In the genomic region with DNA sequence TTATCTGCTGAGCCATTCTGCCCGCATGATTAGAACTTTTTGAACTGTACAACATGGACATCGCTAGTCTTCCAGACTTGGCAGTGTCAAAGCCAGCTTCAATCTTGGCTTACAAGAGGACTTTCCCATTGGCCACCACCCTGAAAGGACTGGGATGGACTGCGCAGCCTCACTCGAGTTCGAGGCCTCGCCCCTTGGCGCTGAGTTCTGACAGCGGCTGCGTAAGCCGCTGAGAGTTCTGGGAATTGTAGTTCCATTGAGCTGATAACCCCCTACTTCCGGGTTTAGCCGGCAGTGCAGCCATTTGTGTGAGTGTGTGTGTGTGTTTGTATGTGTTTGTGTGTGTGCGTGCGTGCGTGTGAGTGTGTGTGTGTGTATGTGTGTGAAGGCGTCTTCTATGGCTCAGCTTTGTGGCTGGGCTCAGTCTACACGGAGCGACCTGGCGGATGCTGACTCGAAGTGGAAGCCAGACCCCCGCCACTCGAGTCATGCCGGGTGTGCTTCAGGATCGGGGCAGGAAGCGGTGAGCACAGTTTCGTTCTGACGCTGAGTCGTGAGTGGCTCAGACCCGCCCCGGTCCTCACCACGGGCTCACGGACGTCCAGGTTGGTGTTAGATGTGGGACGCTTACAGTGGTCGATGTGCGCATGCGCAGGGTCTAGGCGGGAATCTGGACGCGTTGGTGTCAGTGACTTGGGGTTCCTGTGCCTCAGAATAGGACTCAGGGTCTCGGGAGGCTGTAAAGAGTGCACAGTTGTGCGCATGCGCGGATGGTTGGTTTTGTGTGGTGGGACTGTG, we compare ENCODE assay signal across 8 mouse cellular contexts. TPM values are rescaled to one million over a fixed set of nuclear protein-coding genes. Genes with fewer than 3 reads are reported as not detected.
DNase-seq lines count a peak whose midpoint lies in the region; ATAC-seq lines count a peak whose summit lies in the region.

A gene (plus strand): TSS at position 291 of the 798 bp plus-strand sequence.

- intact Hi-C loops in gastrocnemius, postnatal 14 days (cut with DNase I; ENCODE audit: low total_unique reads): no loop called here
- intact Hi-C loops in left cerebral cortex, postnatal 10 days (cut with DNase I): no loop called here

- peak; percentile 96 to 97 for DNase-seq in adrenal gland, adult (ENCODE audit: inconsistent age in 2 of 2, low spot score in 1 of 2)
- DNase-seq in embryo, embryonic 10.5 days (ENCODE audit: low spot score): peak; percentile 98
- peak; percentile 95 for DNase-seq in gastrocnemius, postnatal 14 days
- peak; percentile 96 to 97 for DNase-seq in left cerebral cortex, postnatal 10 days (ENCODE audit: extremely low spot score in 1 of 2, low spot score in 2 of 2)
- DNase-seq in right cerebral cortex, postnatal 25 days: peak; percentile 93
- DNase-seq in urinary bladder, postnatal 4 days (ENCODE audit: low spot score in 2 of 2): peak; percentile 93

- peak; percentile 92 for ATAC-seq in inflammation-experienced regulatory T-cells, adult 6 months
- ATAC-seq in megakaryocyte-erythroid progenitor cell, adult 5-6 weeks (replicated peaks; ENCODE audit: low FRiP score, low TSS enrichment, poor library complexity, severe bottlenecking): peak; percentile 92

RNA-seq across cellular contexts. Expression of the gene that starts here (rescaled TPM):
- total RNA-seq in gastrocnemius, postnatal 14 days (2021): 1 to 10 TPM; 5.8 to 6.0 TPM
- 10 to 100 TPM; 13.6 to 19.9 (median 17.2) TPM for polyA plus RNA-seq in inflammation-experienced regulatory T-cells, adult 6 months (2017; shearing (Covaris generic))
- total RNA-seq in left cerebral cortex, postnatal 10 days (2021): 10 to 100 TPM; 30.3 to 31.3 TPM
- 17.5 and 25.3 TPM in 2 replicates for total RNA-seq in megakaryocyte-erythroid progenitor cell, adult 5-6 weeks (2014; fragmentation: Nextera tagmentation)
- total RNA-seq in megakaryocyte-erythroid progenitor cell, adult 5-6 weeks (2017): 15.8 and 16.0 TPM in 2 replicates

Comparison
In these comparisons a context has a peak if more than half of its experiments do, and no peak if none do; other contexts are left out.
1. Peak in every context shown above with its lines: DNase-seq and ATAC-seq.